Mouse (Mus musculus) adrenal gland, postnatal 36 days (tissue): ENCODE measurements at regions not wholly inside any gene's neighbourhood (a gene's known extent, or its start where the extent isn't known, plus 50 kb on each side); places are given as distances from the start of the nearest gene placed in this dataset.
"Not testable (repeated sequence)": the region's sequence is repeated elsewhere in the genome, so short reads cannot be mapped to it uniquely, and the experiment has no call there.

Experiments
- DNase-seq, 2 experiments: peaks; one replicate each; pipeline ENCODE4 v3.0.0; 2021; ENCODE audit warnings: mixed read lengths in 1 of 2

DNA sequence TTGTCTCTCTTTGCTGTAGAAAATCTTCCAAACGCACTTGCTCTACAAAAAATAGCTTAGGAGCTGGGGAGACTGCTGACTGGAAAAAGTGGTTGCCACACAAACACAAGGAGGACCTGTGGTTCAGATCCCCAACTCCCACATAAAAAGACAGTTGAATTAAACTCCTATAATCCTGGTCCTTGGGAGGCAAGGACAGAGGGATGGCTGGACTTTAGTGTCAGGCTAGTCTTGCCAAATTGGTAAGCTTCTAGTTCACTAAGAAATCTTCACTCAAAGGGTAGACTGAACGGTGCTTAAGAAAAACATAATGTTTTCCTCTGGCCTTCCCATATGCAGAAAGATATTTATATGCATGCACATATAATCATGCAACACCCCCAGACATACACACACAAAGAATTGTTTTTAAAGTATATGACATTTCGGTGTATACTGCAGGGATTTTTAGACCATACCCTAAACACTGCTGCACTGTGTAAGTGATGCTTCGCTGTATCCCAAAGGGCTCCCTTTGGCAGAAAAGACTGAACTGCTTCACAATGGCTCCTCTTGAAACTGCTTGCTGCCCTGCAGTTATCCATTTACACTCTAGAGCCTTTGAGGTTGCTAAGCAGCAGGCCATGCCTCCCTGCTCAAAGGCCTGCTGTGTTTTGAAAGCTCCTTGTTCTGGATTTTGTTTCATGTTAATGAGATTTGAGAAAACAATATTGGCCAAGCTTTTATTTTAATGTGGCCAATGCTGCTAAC lies 1299.3 kb downstream of the Zfp704 start:
- no peak for DNase-seq

- DNase-seq = peak; percentile 1 to 2
Measured at GRCm38 (mm10) chr3:8307296-8307695, 1302.6 kb downstream of the Zfp704 start.

DNA sequence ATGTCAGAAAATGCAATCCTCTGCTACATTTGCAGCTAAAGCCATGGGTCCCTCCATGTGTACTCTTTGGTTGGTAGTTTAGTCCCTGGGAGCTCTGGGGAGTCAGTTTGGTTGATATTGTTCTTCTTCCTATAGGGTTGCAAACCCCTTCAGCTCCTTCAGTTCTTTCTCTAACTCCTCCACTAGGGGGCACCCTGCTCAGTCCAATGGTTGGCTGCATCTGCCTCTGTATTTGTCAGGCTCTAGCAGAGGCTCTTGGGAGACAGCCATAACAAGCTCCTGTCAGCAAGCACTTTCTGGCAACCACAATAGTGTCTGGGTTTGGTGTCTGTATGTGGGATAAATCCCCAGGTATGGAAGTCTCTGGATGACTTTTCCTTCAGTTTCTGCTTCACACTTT lies 1305.1 kb downstream of the Zfp704 start:
- peak; percentile 1 to 3 for DNase-seq

DNA sequence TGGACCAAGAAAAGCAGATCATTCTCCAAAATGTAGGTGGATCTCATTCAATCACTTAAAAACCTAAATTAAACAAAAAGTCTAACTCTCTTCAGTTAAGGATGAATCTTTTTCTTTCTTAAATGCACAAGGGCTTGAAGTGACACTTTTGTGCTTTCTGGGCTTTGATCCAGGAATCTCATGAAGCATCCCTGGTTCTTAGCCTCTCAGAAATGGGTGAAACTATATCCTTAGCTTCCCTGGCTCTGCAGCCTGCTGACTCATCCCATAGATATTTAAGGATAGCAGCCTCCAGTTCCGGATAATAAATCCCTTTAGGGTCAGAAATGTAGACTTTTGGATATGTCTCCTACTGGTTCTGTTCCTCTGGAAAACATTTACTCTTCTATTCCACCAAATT lies 1316.8 kb downstream of the Zfp704 start:
- DNase-seq = no peak

- no peak for DNase-seq
Measured at GRCm38 (mm10) chr3:8289558-8289957, 1320.3 kb downstream of the Zfp704 start.

DNA sequence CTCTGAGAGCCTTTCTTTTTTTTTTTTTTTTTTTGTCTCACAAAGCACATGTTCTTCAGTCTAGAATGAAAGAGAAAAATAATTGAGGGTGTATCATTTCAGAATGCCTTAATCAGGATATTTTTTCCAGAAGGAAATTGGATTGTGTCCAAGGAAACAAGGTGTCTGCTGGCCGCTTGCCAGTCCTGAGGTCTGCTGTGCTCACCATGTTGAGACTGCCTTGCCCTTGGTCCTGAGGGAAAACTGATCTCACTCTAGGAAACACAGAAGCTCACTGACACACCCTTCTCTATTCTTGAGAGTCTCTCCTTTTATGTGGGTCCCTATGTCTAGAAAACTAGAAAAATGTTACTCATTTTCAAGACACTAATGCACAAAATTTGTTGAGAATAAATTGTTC lies 1321.4 kb downstream of the Zfp704 start:
- no peak for DNase-seq

DNA sequence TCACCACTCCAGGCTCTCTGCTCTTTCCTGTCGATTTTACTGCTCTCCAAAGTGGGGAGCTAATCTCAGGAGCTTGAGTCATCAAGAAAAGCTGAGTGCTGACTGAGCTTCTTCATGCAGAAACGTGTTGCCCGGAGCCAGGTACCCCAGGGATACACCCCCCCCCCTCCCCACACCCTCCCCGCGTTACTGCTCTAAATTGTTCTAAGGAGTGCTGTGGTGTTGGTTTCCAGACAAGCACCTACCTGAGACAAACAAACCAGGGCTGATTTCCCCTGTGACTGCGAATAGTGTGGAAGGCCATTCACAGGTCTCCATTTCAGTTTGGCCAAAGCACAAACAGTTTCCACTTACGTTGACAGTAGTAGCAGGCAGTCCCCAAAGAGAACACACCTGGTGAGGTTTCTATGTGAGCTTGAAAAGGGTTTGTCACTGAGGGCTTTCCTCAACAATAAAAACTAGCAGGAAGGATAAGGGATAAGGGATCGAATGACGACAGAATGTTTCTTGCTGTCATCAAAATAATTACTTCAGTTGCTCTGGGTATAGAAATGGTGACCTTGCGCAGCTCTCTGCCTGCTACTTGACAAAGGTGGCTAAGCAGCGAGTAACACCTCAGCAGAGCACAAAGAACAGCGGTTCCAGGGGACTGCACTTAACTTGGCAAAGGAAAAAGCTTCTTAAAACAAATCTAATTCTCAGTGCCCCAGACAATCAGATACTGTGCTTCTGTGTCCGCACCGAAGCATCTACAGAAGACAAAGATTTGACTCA lies 1325.0 kb downstream of the Zfp704 start:
- no peak for DNase-seq

GRCm38 (mm10) chr3:8282411-8282810 lies 1327.5 kb downstream of the Zfp704 start:
- DNase-seq = no peak

DNA sequence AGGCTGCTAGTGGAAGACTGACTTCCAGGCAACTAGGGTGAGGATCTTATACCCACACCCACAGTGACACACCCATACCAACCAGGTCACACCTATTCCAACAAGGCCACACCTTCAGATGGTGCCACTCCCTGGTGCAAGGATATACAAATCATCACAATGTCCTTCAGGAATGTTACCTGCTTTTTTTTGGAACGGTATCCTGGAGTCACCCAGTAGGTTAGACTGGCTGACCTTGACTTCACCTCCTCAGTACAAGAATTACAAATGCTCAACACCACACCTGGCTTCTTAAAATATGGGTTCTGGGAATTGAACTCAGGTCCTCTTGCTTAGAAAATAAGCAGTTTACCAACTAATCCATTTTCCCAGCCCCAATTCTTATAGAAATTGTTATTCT lies 1333.2 kb downstream of the Zfp704 start:
- DNase-seq = no peak

DNA sequence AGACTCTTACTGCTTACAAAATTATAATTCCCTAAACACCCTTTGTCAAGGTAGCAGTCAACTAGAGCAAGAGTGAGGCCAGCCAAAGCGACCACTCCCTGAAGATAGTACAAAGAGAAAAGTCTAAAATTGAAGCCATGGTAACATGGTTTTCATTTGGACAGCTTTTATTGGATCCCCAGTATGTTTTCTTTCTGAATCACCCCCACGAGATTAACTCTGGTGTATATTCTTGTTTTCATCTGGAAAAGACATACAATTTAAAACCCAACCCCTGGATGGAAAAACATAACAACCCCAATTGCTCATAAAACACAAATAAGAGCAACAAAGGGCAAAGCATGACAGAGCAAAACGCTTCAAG lies 1339.0 kb downstream of the Zfp704 start:
- DNase-seq = no peak

- no peak for DNase-seq
Measured at GRCm38 (mm10) chr3:8270009-8270934, 1339.6 kb downstream of the Zfp704 start.

GRCm38 (mm10) chr3:8265783-8266182 lies 1344.1 kb downstream of the Zfp704 start:
- no peak for DNase-seq

GRCm38 (mm10) chr3:8264366-8265033 lies 1345.4 kb downstream of the Zfp704 start:
- no peak for DNase-seq

DNA sequence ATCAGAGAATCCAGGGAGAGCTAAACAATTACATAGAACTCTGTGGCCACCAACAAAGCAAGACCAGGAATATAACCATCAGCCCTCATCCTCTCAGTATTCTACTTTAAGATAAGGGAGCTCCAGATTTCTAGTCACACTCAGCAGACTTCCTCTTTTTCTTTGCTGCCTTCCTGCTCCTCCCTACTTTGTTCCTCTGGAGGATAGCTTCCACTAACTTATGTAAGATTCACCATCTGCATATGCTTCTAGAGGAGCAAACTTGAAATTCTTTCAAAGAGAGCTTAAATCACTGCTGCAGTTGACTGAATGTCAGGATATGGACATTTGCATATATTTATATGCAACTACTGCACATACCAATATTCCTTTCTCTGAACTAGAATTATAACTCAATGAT lies 1352.6 kb downstream of the Zfp704 start:
- DNase-seq = no peak

GRCm38 (mm10) chr3:8252311-8252710 lies 1357.6 kb downstream of the Zfp704 start:
- no peak for DNase-seq

GRCm38 (mm10) chr3:8248911-8249310 lies 1361.0 kb downstream of the Zfp704 start:
- no peak for DNase-seq

- peak; percentile 7 to 8 for DNase-seq
Measured at GRCm38 (mm10) chr3:8245822-8246221, 1364.1 kb downstream of the Zfp704 start.

GRCm38 (mm10) chr3:8245195-8245789 lies 1364.6 kb downstream of the Zfp704 start:
- peak in 1 of 2 experiments; percentile 5 for DNase-seq

- DNase-seq = not testable (repeated sequence)
Measured at GRCm38 (mm10) chr3:8244526-8245194, 1365.2 kb downstream of the Zfp704 start.

GRCm38 (mm10) chr3:8206623-8207404 lies 1403.1 kb downstream of the Zfp704 start:
- DNase-seq = no peak
